Mouse (Mus musculus): ENCODE results near the gene Cox8c. TPM values are rescaled to one million over a fixed set of nuclear protein-coding genes. Genes with fewer than 3 reads are reported as not detected.

Cox8c gene
- total and polyA plus RNA-seq, 2 experiments from 2014 or later = not detected

- peak overlapping the region; percentile 76 for H3K4me2 ChIP-seq (ENCODE audit: low read depth, low read length)
- no peak for TF ChIP-seq CTCF (IDR thresholded peaks at IDR 0.05; ENCODE audit: low read depth)
- no peaks in the 10 kb centered on the region for H3K9me3 ChIP-seq (ENCODE audit: low read length)
- H3K27ac ChIP-seq = peak overlapping the region; percentile 96
- no peaks in the 10 kb centered on the region for H3K27me3 ChIP-seq (ENCODE audit: insufficient read depth, low read length)
- under 1% methylated on average over 42 of the region's 42 CpGs for WGBS
- peaks cover 7% of the 10 kb centered on the region; the same call in 1 of the 2 replicates for H3K4me1 ChIP-seq (ENCODE audit: insufficient read depth, low read length)
- H3K4me3 ChIP-seq (ENCODE audit: low read length) = peak overlapping the region; percentile 71
- peak overlapping the region; percentile 71 for H3K9ac ChIP-seq (replicated peaks; ENCODE audit: low read length)
- DNase-seq (ENCODE audit: low spot score) (peak; percentile 89), ATAC-seq (peak; percentile 87)
- no peaks in the 10 kb centered on the region for H3K36me3 ChIP-seq (ENCODE audit: insufficient read depth, low read length)
Observed at GRCm38 (mm10) chr12:102949395-102950208, 50.5 kb downstream of the Cox8c start.

Other genes starting within 250 kb of the Cox8c start
- 69.0 and 73.9 TPM in 2 replicates for gene Itpk1, start 194.4 kb upstream of the Cox8c start, total RNA-seq (2014; rRNA removed)
- gene Itpk1, start 194.4 kb upstream of the Cox8c start, polyA plus RNA-seq (2015; fragmentation: Nextera tagmentation; extraction: Ambion mirVana) = 34.1 and 35.7 TPM in 2 replicates
- gene Moap1, start 155.7 kb upstream of the Cox8c start, total RNA-seq (2014; rRNA removed) = 13.9 and 20.7 TPM in 2 replicates
- 62.3 and 64.9 TPM in 2 replicates for gene Moap1, start 155.7 kb upstream of the Cox8c start, polyA plus RNA-seq (2015; fragmentation: Nextera tagmentation; extraction: Ambion mirVana)
- gene Tmem251, start 155.6 kb upstream of the Cox8c start, total RNA-seq (2014; rRNA removed) = 4.3 and 7.1 TPM in 2 replicates
- 11.2 and 12.2 TPM in 2 replicates for gene Tmem251, start 155.6 kb upstream of the Cox8c start, polyA plus RNA-seq (2015; fragmentation: Nextera tagmentation; extraction: Ambion mirVana)
- not detected in 2 replicates for gene Gm28051, start 141.6 kb upstream of the Cox8c start, total RNA-seq (2014; rRNA removed)
- not detected in 2 replicates for gene Gm28051, start 141.6 kb upstream of the Cox8c start, polyA plus RNA-seq (2015; fragmentation: Nextera tagmentation; extraction: Ambion mirVana)
- gene Gon7, start 141.5 kb upstream of the Cox8c start, total RNA-seq (2014; rRNA removed) = 10.2 and 10.8 TPM in 2 replicates
- gene Gon7, start 141.5 kb upstream of the Cox8c start, polyA plus RNA-seq (2015; fragmentation: Nextera tagmentation; extraction: Ambion mirVana) = 31.4 and 33.9 TPM in 2 replicates
- gene Ubr7, start 141.3 kb upstream of the Cox8c start, total RNA-seq (2014; rRNA removed) = 47.2 and 49.2 TPM in 2 replicates
- 26.2 and 28.1 TPM in 2 replicates for gene Ubr7, start 141.3 kb upstream of the Cox8c start, polyA plus RNA-seq (2015; fragmentation: Nextera tagmentation; extraction: Ambion mirVana)
- gene Gm20604, start 140.6 kb upstream of the Cox8c start, total RNA-seq (2014; rRNA removed) = 16.2 and 18.8 TPM in 2 replicates
- 46.2 and 48.1 TPM in 2 replicates for gene Gm20604, start 140.6 kb upstream of the Cox8c start, polyA plus RNA-seq (2015; fragmentation: Nextera tagmentation; extraction: Ambion mirVana)
- 27.3 and 30.9 TPM in 2 replicates for gene Btbd7, start 20.8 kb upstream of the Cox8c start, total RNA-seq (2014; rRNA removed)
- gene Btbd7, start 20.8 kb upstream of the Cox8c start, polyA plus RNA-seq (2015; fragmentation: Nextera tagmentation; extraction: Ambion mirVana) = 9.7 TPM in 2 replicates
- 37.7 and 40.7 TPM in 2 replicates for gene Unc79, start 49.5 kb downstream of the Cox8c start, total RNA-seq (2014; rRNA removed)
- gene Unc79, start 49.5 kb downstream of the Cox8c start, polyA plus RNA-seq (2015; fragmentation: Nextera tagmentation; extraction: Ambion mirVana) = 4.2 and 4.7 TPM in 2 replicates